Mouse (Mus musculus) limb, embryonic 14.5 days (tissue): ENCODE results near the gene Pih1d3. TPM values are rescaled to one million over a fixed set of nuclear protein-coding genes. Genes with fewer than 3 reads are reported as not detected.

Source experiments
- ATAC-seq: fragments of 200-750 bp; cut with Nextera tagmentation; 2 replicates; pipeline ENCODE4 v1.8.0; 2017; ENCODE audit warnings: low read depth, moderate number of reproducible peaks, moderate TSS enrichment; ENCODE audit not compliant: low FRiP score
- DNase-seq: peaks from one replicate; pipeline ENCODE4 v3.0.0-alpha.2; 2015; ENCODE audit warnings: low spot score
- H3K27ac ChIP-seq: fragments of 300-500 bp; sonication (generic); replicated peaks from 2 replicates; pipeline ENCODE4 v1.5.1; 2014; ENCODE audit warnings: low read depth, mild to moderate bottlenecking, low read length, moderate library complexity, mixed read lengths
- H3K27me3 ChIP-seq: fragments of 300-500 bp; sonication (generic); 2 replicates; pipeline ENCODE4 v1.6.1; 2014; ENCODE audit warnings: low read length, mixed read lengths; ENCODE audit not compliant: control insufficient read depth, insufficient read depth
- H3K36me3 ChIP-seq: fragments of 300-500 bp; sonication (generic); 2 replicates; pipeline ENCODE4 v1.6.1; 2014; ENCODE audit warnings: mild to moderate bottlenecking, low read length, moderate library complexity, mixed read lengths; ENCODE audit not compliant: control insufficient read depth, insufficient read depth
- H3K4me1 ChIP-seq: fragments of 300-500 bp; sonication (generic); 2 replicates; pipeline ENCODE4 v1.6.1; 2014; ENCODE audit warnings: antibody characterized with exemption, low read length, mixed read lengths; ENCODE audit not compliant: control insufficient read depth, insufficient read depth
- H3K4me2 ChIP-seq: fragments of 300-500 bp; sonication (generic); replicated peaks from 2 replicates; pipeline ENCODE4 v1.6.1; 2014; ENCODE audit warnings: low read depth, mild to moderate bottlenecking, low read length, moderate library complexity; ENCODE audit not compliant: severe bottlenecking
- H3K4me3 ChIP-seq: fragments of 300-500 bp; sonication (generic); replicated peaks from 2 replicates; pipeline ENCODE4 v1.5.1; 2014; ENCODE audit warnings: low read length
- H3K9ac ChIP-seq: fragments of 300-500 bp; sonication (generic); 2 replicates; pipeline ENCODE4 v1.6.1; 2014; ENCODE audit warnings: mild to moderate bottlenecking, low read depth, low read length, moderate library complexity; ENCODE audit not compliant: severe bottlenecking
- H3K9me3 ChIP-seq: fragments of 300-500 bp; sonication (generic); 2 replicates; pipeline ENCODE4 v1.6.1; 2016; ENCODE audit warnings: low read length; ENCODE audit not compliant: control insufficient read depth
- POLR2A ChIP-seq: fragments of 200-500 bp; IDR thresholded peaks from 2 replicates; pipeline ENCODE4 v1.8.0; 2012; ENCODE audit warnings: inconsistent platforms, mild to moderate bottlenecking, moderate library complexity, borderline replicate concordance; ENCODE audit not compliant: insufficient read depth, insufficient read length; ENCODE audit errors: extremely low read depth
- WGBS: fragments of 180-500 bp; shearing (Covaris S2); extraction: QIAGEN DNeasy Blood & Tissue Kit; methylation state at CpG from one replicate; pipeline ENCODE4 v1.1.7; 2014; 5-methylcytosine and 5-hydroxymethylcytosine counted together
- polyA plus RNA-seq, 2 experiments: library from polyadenylated mRNA; depleted of rRNA in 1 of 2; stranded (reverse) in 1 of 2; unstranded in 1 of 2; fragments of >200 nt; fragmentation: Nextera tagmentation in 1 of 2; extraction: Ambion mirVana in 1 of 2; gene quantifications; 2 replicates each; pipeline versions ENCODE4 v1.2.1 to v1.2.3; 2012 to 2014

Pih1d3 gene
- polyA plus RNA-seq, 2 experiments, result not detected

DNA sequence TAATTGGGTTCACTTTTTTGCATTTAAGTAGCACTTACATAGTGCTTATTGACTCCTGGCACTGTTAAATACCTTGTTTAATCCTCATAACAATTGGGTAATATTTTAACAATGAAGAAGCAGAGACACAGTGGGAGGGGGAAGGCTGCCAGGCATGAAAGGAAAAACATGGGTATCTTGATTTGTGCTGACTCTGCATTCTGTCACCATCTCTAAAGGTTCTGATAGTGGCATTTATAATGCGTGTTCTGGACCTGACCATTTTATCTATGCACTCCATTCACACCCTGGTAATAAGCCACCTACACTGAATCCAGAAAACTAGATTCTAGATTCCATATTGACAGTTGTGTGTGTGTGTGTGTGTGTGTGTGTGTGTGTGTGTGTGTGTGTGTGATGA, 27.0 kb upstream of the Pih1d3 start:
- no peak for TF ChIP-seq POLR2A
- Histone ChIP-seq H3K27me3 (no peaks in the 10 kb centered on the region), H3K9me3 (no peaks in the 10 kb centered on the region), H3K4me2 (no peak overlapping the region), H3K4me3 (no peak overlapping the region), H3K9ac (no peak overlapping the region), H3K27ac (no peak overlapping the region), H3K4me1 (no peaks in the 10 kb centered on the region), H3K36me3 (no peaks in the 10 kb centered on the region)
- no peak for DNase-seq
- ATAC-seq, result no peak
- WGBS, result 81% methylated on average over 1 of the region's 1 CpGs

DNA sequence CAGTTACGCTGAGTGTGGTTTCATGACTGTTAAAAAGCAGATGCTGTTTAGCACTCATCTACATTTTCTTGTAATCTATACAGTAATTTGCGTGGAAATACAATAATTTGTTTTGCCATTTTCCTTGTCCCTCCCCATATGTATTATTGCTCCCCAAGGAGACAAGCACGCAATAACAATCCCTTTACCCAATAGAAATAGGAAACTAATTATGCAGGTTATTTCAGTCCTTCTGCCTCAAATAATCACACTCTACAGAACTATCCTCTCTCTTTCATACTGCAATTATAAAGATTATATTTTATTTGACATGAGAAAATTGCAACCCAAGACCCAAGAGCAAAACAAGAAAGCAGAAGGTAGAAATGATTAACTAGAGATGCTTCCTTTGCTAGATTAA, 25.7 kb upstream of the Pih1d3 start:
- no peak overlapping the region for H3K4me2 ChIP-seq
- H3K36me3 ChIP-seq, result no peaks in the 10 kb centered on the region
- no peak overlapping the region for H3K4me3 ChIP-seq
- no peaks in the 10 kb centered on the region for H3K4me1 ChIP-seq
- H3K9me3 ChIP-seq, result no peaks in the 10 kb centered on the region
- no peak overlapping the region for H3K27ac ChIP-seq
- 86% methylated on average over 3 of the region's 3 CpGs for WGBS
- H3K27me3 ChIP-seq, result no peaks in the 10 kb centered on the region
- TF ChIP-seq POLR2A, result no peak
- no peak overlapping the region for H3K9ac ChIP-seq
- DNase-seq (no peak), ATAC-seq (no peak)

DNA sequence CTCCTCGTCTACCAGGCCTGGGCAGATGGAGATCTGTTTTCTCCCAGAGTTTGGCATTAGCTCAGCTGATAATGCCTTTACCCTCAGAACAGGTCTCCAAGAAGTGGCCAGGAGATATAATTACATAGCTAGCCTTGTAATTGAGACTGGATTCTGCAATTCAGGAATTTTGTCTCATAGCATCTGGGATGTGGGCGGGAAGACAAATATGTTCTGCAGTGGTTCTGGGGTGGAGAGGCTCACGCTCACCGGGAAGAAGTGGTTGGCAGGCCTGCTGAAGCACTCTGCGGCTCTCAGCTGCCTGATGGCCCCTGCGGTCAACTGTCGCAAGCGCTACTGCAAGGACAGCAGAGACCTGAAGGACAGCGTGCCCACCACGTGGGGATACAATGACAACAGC, 18.9 kb upstream of the Pih1d3 start:
- no peak overlapping the region for H3K27ac ChIP-seq
- TF ChIP-seq POLR2A, result no peak
- DNase-seq, result no peak
- no peak overlapping the region for H3K4me3 ChIP-seq
- H3K9me3 ChIP-seq, result no peaks in the 10 kb centered on the region
- H3K36me3 ChIP-seq, result no peaks in the 10 kb centered on the region
- no peaks in the 10 kb centered on the region for H3K27me3 ChIP-seq
- H3K4me2 ChIP-seq, result no peak overlapping the region
- H3K9ac ChIP-seq, result no peak overlapping the region
- no peak for ATAC-seq
- no peaks in the 10 kb centered on the region for H3K4me1 ChIP-seq
- 84% methylated on average over 10 of the region's 10 CpGs for WGBS

DNA sequence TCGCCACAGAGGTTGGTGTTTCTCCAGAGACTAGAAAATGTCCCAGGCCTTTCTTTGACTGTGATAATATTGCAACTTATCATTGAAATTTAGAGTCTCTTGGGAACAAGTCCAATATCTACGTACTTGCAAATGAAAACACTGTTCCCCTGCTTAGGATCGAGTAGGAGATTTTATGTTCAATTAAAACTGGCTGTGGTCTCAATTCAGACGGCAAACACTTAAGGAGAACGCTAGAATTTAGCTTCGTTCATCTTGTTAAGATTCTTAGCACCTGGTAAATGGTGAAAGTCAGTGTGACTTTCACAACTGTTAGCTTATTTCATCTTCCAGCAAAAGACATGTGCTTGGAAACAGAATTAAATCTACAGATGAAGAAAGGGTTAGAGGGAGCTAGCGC, 17.3 kb upstream of the Pih1d3 start:
- WGBS, result 65% methylated on average over 7 of the region's 7 CpGs

DNA sequence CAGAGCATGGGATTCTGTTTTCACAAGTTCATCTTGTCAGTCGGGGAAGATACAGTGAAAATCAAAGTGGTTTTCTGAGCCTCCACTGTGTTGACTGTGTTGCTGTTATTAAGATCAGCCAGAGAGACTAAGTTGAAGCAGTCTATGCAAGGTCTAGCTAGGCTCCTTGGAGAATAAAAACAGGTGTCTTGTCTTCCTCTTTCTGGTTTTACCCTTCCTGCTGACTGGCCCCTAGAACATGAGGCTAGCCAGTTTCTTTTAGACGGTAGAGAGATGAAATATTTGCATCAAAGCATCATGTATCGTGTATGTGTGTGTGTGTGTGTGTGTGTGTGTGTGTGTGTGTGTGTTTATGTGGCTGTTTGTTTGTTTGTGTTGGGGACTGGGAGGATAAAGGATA, 16.9 kb upstream of the Pih1d3 start:
- Histone ChIP-seq H3K4me2 (no peak overlapping the region), H3K9ac (no peak overlapping the region), H3K4me1 (no peaks in the 10 kb centered on the region), H3K9me3 (no peaks in the 10 kb centered on the region), H3K4me3 (no peak overlapping the region), H3K27ac (no peak overlapping the region), H3K27me3 (no peaks in the 10 kb centered on the region), H3K36me3 (no peaks in the 10 kb centered on the region)
- no peak for TF ChIP-seq POLR2A
- ATAC-seq (no peak), DNase-seq (no peak)
- WGBS, result 76% methylated on average over 3 of the region's 3 CpGs

More for the DNA sequence above, 17.3 kb upstream of the Pih1d3 start:
- no peak for DNase-seq
- TF ChIP-seq POLR2A, result no peak
- no peak for ATAC-seq
- Histone ChIP-seq H3K9me3 (no peaks in the 10 kb centered on the region), H3K4me2 (no peak overlapping the region), H3K27ac (no peak overlapping the region), H3K4me3 (no peak overlapping the region), H3K27me3 (no peaks in the 10 kb centered on the region), H3K4me1 (no peaks in the 10 kb centered on the region), H3K36me3 (no peaks in the 10 kb centered on the region), H3K9ac (no peak overlapping the region)

DNA sequence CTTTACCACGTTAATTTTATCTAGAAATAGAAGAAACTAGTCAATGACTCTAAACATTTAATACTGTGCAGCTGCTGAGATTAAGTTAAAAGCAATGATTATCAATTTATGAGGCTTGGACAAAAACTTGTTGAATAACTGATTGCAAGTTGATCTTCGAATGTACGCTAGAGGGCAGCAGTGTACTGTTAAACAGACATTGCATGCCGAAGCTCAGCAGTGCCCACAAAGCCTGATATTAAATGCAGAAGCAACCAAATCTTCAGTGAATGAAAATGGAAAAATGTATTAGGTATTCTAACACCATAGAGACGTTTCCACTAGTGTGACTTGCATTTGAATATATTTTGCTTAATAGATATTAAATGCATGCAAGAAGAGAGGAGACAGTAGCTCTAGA, 12.5 kb upstream of the Pih1d3 start:
- Histone ChIP-seq H3K4me3 (no peak overlapping the region), H3K4me2 (no peak overlapping the region), H3K4me1 (no peaks in the 10 kb centered on the region), H3K27ac (no peak overlapping the region), H3K9ac (no peak overlapping the region), H3K36me3 (no peaks in the 10 kb centered on the region), H3K9me3 (no peaks in the 10 kb centered on the region), H3K27me3 (no peaks in the 10 kb centered on the region)
- no peak for TF ChIP-seq POLR2A
- DNase-seq, result peak; percentile 80
- WGBS, result 2% methylated on average over 5 of the region's 5 CpGs
- ATAC-seq, result no peak
